Mouse (Mus musculus): ENCODE results near the gene Gbx2. TPM values are rescaled to one million over a fixed set of nuclear protein-coding genes. Genes with fewer than 3 reads are reported as not detected.

The Gbx2 gene
- polyA plus RNA-seq (2012; rRNA removed): 0.05 TPM in 1 of 2 replicates, not detected in the other

- peaks cover 7% of the 10 kb centered on the region for H3K27me3 ChIP-seq (ENCODE audit: control insufficient read depth, insufficient read depth, low read length)
- H3K36me3 ChIP-seq (ENCODE audit: control insufficient read depth, insufficient read depth, low read length): no peaks in the 10 kb centered on the region
- peaks cover 15% of the 10 kb centered on the region for H3K4me1 ChIP-seq (ENCODE audit: control insufficient read depth, insufficient read depth, low read length)
- no peak for TF ChIP-seq CTCF (IDR thresholded peaks at IDR 0.05; ENCODE audit: control insufficient read depth, insufficient read depth, insufficient replicate concordance, low read depth, low read length)
- no peak for TF ChIP-seq POLR2A (IDR thresholded peaks at IDR 0.05; ENCODE audit: control insufficient read depth, low read depth, low read length)
- H3K27ac ChIP-seq (ENCODE audit: control insufficient read depth, insufficient read depth, low read depth, low read length): no peak within 1 kb of the TSS
- H3K4me3 ChIP-seq (ENCODE audit: control insufficient read depth, low read depth, low read length): peak within 1 kb of the TSS; percentile 49
These were observed at the start of gene Gbx2 for GRCm38 (mm10) chr1:89931120-89931519. Gene Gbx2, minus strand, starts transcription at chr1:89931179.

GRCm38 (mm10) chr1:89977261-89977660, 46.3 kb upstream of the Gbx2 start:
- H3K27ac ChIP-seq (ENCODE audit: control insufficient read depth, insufficient read depth, low read depth, low read length): no peak overlapping the region
- TF ChIP-seq POLR2A (IDR thresholded peaks at IDR 0.05; ENCODE audit: control insufficient read depth, low read depth, low read length) (no peak), CTCF (IDR thresholded peaks at IDR 0.05; ENCODE audit: control insufficient read depth, insufficient read depth, insufficient replicate concordance, low read depth, low read length) (no peak)
- H3K36me3 ChIP-seq (ENCODE audit: control insufficient read depth, insufficient read depth, low read length): no peaks in the 10 kb centered on the region
- no peak overlapping the region for H3K4me3 ChIP-seq (ENCODE audit: control insufficient read depth, low read depth, low read length)
- peaks cover 9% of the 10 kb centered on the region for H3K4me1 ChIP-seq (ENCODE audit: control insufficient read depth, insufficient read depth, low read length)
- H3K27me3 ChIP-seq (ENCODE audit: control insufficient read depth, insufficient read depth, low read length): no peaks in the 10 kb centered on the region

GRCm38 (mm10) chr1:89976411-89976810, 45.4 kb upstream of the Gbx2 start:
- TF ChIP-seq POLR2A (IDR thresholded peaks at IDR 0.05; ENCODE audit: control insufficient read depth, low read depth, low read length) (no peak), CTCF (IDR thresholded peaks at IDR 0.05; ENCODE audit: control insufficient read depth, insufficient read depth, insufficient replicate concordance, low read depth, low read length) (no peak)
- peaks cover 9% of the 10 kb centered on the region for H3K4me1 ChIP-seq (ENCODE audit: control insufficient read depth, insufficient read depth, low read length)
- no peaks in the 10 kb centered on the region for H3K36me3 ChIP-seq (ENCODE audit: control insufficient read depth, insufficient read depth, low read length)
- no peak overlapping the region for H3K27ac ChIP-seq (ENCODE audit: control insufficient read depth, insufficient read depth, low read depth, low read length)
- H3K27me3 ChIP-seq (ENCODE audit: control insufficient read depth, insufficient read depth, low read length): no peaks in the 10 kb centered on the region
- H3K4me3 ChIP-seq (ENCODE audit: control insufficient read depth, low read depth, low read length): no peak overlapping the region

DNA sequence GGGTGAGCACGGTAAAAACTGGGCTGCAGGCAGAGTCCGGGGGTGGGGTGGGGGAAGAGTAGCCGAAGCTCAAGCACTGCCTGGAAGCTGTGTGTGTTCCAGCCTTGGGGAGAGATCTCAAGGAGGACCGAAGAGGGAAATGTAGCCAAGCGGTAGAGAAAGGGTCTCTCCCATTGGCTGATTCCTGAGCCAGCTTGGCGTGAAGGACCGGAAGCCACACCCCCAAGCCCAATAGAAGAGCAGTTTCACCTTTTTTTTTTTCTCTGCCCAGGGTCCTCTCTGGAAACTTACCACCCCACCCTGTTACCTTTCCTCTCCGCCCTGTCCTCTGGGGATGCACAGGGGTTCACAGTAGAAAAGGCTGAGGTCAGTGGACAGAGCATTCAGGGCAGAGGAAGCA, 43.6 kb upstream of the Gbx2 start:
- H3K27me3 ChIP-seq (ENCODE audit: control insufficient read depth, insufficient read depth, low read length): no peaks in the 10 kb centered on the region
- H3K4me1 ChIP-seq (ENCODE audit: control insufficient read depth, insufficient read depth, low read length): peaks cover 9% of the 10 kb centered on the region
- TF ChIP-seq POLR2A (IDR thresholded peaks at IDR 0.05; ENCODE audit: control insufficient read depth, low read depth, low read length) (no peak), CTCF (IDR thresholded peaks at IDR 0.05; ENCODE audit: control insufficient read depth, insufficient read depth, insufficient replicate concordance, low read depth, low read length) (no peak)
- no peak overlapping the region for H3K4me3 ChIP-seq (ENCODE audit: control insufficient read depth, low read depth, low read length)
- H3K36me3 ChIP-seq (ENCODE audit: control insufficient read depth, insufficient read depth, low read length): no peaks in the 10 kb centered on the region
- H3K27ac ChIP-seq (ENCODE audit: control insufficient read depth, insufficient read depth, low read depth, low read length): no peak overlapping the region

DNA sequence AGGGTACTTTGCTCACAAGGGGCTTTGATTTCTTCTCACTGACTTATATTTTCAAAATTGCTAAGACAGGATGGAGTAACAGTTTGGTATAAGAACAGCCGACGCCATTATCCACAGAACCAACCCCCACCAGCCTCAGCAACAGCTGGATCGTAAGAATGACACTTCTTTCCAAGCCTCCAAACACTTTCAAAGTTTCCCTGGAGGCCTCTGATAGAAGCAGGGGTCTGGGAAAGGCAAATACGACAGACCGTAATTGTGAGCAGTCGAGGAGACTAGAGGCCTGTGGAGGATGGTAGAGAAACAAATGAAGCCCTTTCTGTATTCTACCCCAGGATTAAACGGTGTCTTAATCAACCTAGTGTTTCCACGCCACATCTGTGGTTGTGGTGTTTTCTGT, 40.9 kb upstream of the Gbx2 start:
- Histone ChIP-seq H3K27me3 (ENCODE audit: control insufficient read depth, insufficient read depth, low read length) (no peaks in the 10 kb centered on the region), H3K27ac (ENCODE audit: control insufficient read depth, insufficient read depth, low read depth, low read length) (no peak overlapping the region)

DNA sequence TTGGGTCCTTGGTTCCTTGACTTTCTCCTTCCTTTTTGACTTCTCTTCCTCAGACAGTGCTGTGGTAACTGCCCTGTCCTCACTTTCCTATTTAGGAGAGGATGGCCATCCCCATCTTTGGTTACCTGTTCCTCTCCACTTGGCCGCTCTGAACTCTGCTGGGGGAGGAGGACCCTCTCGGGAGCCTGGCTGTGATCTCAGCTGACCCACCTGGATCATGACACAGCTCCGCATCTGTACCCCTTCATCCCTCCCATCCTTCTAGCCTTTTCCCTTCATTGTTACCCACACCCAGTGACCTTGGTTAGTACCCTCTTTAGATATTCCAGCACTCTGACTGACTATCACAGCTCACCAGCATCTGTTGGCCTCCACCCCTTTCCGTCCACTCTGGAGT, 38.7 kb upstream of the Gbx2 start:
- Histone ChIP-seq H3K4me1 (ENCODE audit: control insufficient read depth, insufficient read depth, low read length) (peaks cover 26% of the 10 kb centered on the region), H3K36me3 (ENCODE audit: control insufficient read depth, insufficient read depth, low read length) (no peaks in the 10 kb centered on the region), H3K27ac (ENCODE audit: control insufficient read depth, insufficient read depth, low read depth, low read length) (no peak overlapping the region), H3K4me3 (ENCODE audit: control insufficient read depth, low read depth, low read length) (no peak overlapping the region), H3K27me3 (ENCODE audit: control insufficient read depth, insufficient read depth, low read length) (no peaks in the 10 kb centered on the region)
- no peak for TF ChIP-seq CTCF (IDR thresholded peaks at IDR 0.05; ENCODE audit: control insufficient read depth, insufficient read depth, insufficient replicate concordance, low read depth, low read length)

More for the DNA sequence above, 40.9 kb upstream of the Gbx2 start:
- TF ChIP-seq POLR2A (IDR thresholded peaks at IDR 0.05; ENCODE audit: control insufficient read depth, low read depth, low read length) (no peak), CTCF (IDR thresholded peaks at IDR 0.05; ENCODE audit: control insufficient read depth, insufficient read depth, insufficient replicate concordance, low read depth, low read length) (no peak)
- no peak overlapping the region for H3K4me3 ChIP-seq (ENCODE audit: control insufficient read depth, low read depth, low read length)
- peaks cover 27% of the 10 kb centered on the region for H3K4me1 ChIP-seq (ENCODE audit: control insufficient read depth, insufficient read depth, low read length)
- no peaks in the 10 kb centered on the region for H3K36me3 ChIP-seq (ENCODE audit: control insufficient read depth, insufficient read depth, low read length)

DNA sequence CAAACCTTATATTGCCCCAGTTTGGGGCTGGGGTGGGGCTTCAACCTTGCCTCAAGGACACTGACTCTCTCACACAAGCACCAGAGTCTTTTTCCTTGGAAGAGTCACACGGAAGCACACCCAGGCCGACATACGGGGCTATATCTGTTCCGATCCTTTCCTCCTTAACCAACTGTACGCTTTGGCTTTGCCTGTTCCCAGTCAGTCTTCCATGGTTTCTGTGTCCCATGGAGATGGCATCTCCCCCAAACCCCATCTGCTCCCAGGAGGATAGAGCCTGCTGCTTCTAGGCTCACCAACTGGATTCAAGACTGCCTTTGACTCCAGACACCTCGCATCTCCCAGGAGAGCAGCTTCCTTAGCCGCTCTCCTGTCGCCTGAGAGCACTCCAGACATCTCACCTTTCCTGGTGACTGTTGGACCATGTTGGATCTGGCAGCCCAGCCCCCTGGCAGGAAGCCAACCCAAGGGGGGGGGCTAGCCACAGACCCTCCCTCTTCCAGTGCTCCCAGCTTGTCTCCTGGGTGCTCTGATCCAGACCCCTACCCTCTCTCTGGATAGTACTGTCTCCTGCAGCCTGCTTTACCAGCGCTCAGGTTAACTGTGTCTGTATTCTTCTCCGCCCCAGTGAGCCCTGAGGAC, 38.2 kb upstream of the Gbx2 start:
- Histone ChIP-seq H3K4me1 (ENCODE audit: control insufficient read depth, insufficient read depth, low read length) (peaks cover 20% of the 10 kb centered on the region), H3K27ac (ENCODE audit: control insufficient read depth, insufficient read depth, low read depth, low read length) (no peak overlapping the region), H3K36me3 (ENCODE audit: control insufficient read depth, insufficient read depth, low read length) (no peaks in the 10 kb centered on the region), H3K4me3 (ENCODE audit: control insufficient read depth, low read depth, low read length) (no peak overlapping the region), H3K27me3 (ENCODE audit: control insufficient read depth, insufficient read depth, low read length) (no peaks in the 10 kb centered on the region)
- no peak for TF ChIP-seq CTCF (IDR thresholded peaks at IDR 0.05; ENCODE audit: control insufficient read depth, insufficient read depth, insufficient replicate concordance, low read depth, low read length)
- no peak for TF ChIP-seq POLR2A (IDR thresholded peaks at IDR 0.05; ENCODE audit: control insufficient read depth, low read depth, low read length)
